Mouse (Mus musculus) brain, embryonic 14.5 days (tissue): ENCODE measurements around the gene Bpgm.

Source experiments
- CTCF ChIP-seq: fragments of 200-500 bp; IDR thresholded peaks from 2 replicates; pipeline ENCODE4 v1.5.1; 2012; ENCODE audit warnings: inconsistent platforms, mild to moderate bottlenecking, moderate library complexity, borderline replicate concordance; ENCODE audit not compliant: insufficient read depth, insufficient read length; ENCODE audit errors: extremely low read depth
- POLR2A ChIP-seq: fragments of 200-500 bp; IDR thresholded peaks from 2 replicates; pipeline ENCODE4 v1.6.1; 2012; ENCODE audit warnings: mild to moderate bottlenecking, inconsistent platforms, borderline replicate concordance; ENCODE audit not compliant: poor library complexity, insufficient read depth, insufficient read length, severe bottlenecking; ENCODE audit errors: extremely low read depth

DNA sequence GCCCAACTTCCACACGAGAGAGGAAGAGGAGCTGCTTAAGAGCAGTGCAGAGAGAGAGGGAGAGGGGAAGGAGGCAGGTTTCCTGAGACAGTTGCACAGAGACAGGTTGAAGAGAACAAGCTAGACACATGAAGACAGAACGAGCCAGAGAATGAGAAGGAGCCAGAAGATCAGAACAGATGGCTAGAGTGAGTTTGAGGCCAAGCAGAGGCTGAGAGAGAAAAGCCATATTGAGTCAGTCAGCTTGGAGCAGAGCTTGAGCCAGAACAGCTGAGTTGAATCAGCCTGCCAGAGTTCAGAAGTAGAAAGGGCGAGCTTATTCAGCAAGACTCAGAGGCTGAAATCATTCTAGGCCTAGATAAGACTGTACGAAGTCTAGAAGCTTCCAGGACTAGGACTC lies 6.8 kb downstream of the Bpgm start:
- TF ChIP-seq CTCF (no peak), POLR2A (no peak)
